Mouse (Mus musculus): Measurements from ENCODE around the gene Gnb3. TPM values are rescaled to one million over a fixed set of nuclear protein-coding genes. Genes with fewer than 3 reads are reported as not detected.
"Not testable (repeated sequence)": the region's sequence is repeated elsewhere in the genome, so short reads cannot be mapped to it uniquely, and the experiment has no call there.

The Gnb3 gene
- polyA plus RNA-seq, 1 experiment from 2014 or later = 0.92 TPM

DNA sequence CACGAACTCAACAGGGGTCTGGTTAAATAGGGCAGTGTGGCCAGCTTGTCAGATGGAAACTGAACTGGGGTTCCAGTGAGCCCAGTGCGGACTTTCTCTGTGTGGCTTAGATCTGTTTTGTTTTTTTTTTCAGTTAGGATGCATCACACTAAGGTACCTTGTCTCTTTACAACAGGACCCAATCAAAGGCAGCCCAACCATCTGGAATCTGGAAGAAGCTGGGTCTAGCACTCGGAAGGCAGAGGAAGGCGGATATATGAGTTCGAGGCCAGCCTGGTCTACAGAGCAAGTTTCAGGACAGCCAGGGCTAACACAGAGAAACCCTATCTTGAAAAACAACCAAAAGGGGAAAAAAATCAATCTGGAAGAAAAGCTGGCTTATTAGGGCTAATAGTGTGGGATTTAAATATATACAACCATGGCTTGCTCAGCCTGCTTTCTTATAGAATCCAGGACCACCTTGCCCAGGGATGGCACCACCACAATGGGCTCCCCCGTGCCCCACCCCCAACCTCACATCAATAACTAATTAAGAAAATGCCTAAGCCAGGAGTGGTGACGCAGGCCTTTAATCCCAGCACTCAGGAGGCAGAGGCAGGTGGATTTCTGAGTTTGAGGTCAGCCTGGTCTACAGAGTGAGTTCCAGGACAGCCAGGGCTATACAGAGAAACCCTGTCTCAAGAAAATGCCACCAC is 33.5 kb downstream of the Gnb3 start:
- peak overlapping the region; percentile 79 for H3K27ac ChIP-seq
- ATAC-seq (ENCODE audit: low FRiP score) = no peak
- H3K4me1 ChIP-seq = peaks cover 35% of the 10 kb centered on the region

DNA sequence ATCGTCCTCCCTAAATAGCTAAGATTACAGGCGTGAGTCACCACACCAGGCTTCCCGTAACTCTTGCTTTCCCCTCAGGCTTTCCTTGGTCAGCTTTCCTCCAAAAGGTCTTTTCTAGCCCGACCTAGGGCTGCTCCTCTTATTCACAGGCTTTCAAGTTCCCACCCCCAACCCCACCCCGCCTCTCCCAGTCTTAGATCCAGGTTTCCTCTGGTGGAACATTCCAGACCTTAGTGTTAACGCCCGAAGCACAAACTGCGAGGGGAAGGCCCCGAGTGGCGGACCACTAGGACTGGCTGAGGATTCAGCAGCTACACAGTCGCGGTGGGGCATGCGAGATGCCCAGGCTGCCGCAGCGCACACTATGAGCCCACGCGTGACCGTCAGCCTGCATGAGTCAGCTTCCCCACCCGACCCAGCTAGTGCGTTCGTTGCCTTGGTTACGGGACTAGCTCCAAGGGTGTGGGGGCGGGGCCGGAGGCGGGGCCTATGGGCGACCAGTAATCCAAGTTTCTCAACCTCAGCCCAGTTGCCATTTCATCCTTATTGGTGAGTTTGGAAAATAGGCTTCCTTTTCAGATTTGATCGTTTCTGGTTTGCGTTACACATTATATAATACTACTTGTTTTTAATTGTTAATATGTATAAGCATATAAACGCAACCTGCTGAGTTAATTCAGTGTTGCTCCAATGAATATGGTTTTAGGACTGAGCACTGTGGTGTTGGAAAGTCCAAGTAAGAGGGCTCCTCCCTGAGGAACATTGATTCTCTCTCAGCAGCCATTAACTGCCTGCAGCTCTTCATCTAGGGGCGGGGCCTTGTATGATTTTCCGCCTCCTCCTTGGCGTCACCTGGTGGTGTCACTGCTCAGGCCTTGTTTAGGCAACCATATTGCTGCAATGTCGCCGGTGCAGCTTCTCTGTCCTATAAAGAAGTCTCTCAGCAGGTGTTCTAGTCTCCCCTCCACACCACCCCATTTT is 34.4 kb downstream of the Gnb3 start:
- no peaks in the 10 kb centered on the region for H3K9me3 ChIP-seq (replicated peaks)
- H3K4me1 ChIP-seq = peaks cover 35% of the 10 kb centered on the region
- peak overlapping the region; percentile 54 for H3K9ac ChIP-seq
- H3K4me2 ChIP-seq (replicated peaks) = peak overlapping the region; percentile 73
- peak overlapping the region; percentile 79 for H3K27ac ChIP-seq
- H3K4me3 ChIP-seq = peak overlapping the region; percentile 37
- H3K36me3 ChIP-seq = no peaks in the 10 kb centered on the region
- peak; percentile 74 for ATAC-seq (ENCODE audit: low FRiP score)
- WGBS = 1% methylated on average over 34 of the region's 34 CpGs
- no peaks in the 10 kb centered on the region for H3K27me3 ChIP-seq

More for the DNA sequence above, 33.5 kb downstream of the Gnb3 start:
- H3K4me3 ChIP-seq = 0 out of 2 replicates have a peak overlapping the region, but pooled peaks have one; percentile 37
- H3K27me3 ChIP-seq = no peaks in the 10 kb centered on the region
- peak overlapping the region; percentile 73 for H3K4me2 ChIP-seq (replicated peaks)
- no peak overlapping the region for H3K9ac ChIP-seq
- H3K9me3 ChIP-seq (replicated peaks) = no peaks in the 10 kb centered on the region
- peaks cover 8% of the 10 kb centered on the region for H3K36me3 ChIP-seq
- 78% methylated on average over 7 of the region's 7 CpGs for WGBS

DNA sequence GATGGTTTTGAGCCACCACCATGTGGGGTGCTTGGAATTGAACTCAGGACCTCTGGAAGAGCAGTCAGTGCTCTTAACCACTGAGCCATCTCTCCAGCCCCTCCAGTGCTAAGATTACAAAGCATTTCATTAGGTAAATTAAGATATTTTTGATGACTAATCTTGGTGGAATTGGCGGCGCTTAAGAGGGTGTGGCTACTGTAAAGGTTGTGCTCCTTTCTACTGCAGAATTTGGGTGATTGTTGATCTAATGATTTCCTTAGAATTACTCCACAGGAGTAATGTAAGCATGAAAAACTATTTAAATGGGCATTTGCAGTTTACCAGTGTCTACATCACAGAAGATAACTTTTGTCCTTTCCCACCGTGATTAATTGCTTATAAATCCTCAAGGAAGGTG is 35.7 kb downstream of the Gnb3 start:
- Histone ChIP-seq H3K4me3 (no peak overlapping the region), H3K4me2 (replicated peaks) (no peak overlapping the region), H3K9ac (no peak overlapping the region), H3K36me3 (no peaks in the 10 kb centered on the region), H3K27ac (no peak overlapping the region), H3K27me3 (no peaks in the 10 kb centered on the region), H3K4me1 (peaks cover 25% of the 10 kb centered on the region), H3K9me3 (replicated peaks) (no peaks in the 10 kb centered on the region)
- ATAC-seq (ENCODE audit: low FRiP score) = no peak
- WGBS = 91% methylated on average over 3 of the region's 3 CpGs

DNA sequence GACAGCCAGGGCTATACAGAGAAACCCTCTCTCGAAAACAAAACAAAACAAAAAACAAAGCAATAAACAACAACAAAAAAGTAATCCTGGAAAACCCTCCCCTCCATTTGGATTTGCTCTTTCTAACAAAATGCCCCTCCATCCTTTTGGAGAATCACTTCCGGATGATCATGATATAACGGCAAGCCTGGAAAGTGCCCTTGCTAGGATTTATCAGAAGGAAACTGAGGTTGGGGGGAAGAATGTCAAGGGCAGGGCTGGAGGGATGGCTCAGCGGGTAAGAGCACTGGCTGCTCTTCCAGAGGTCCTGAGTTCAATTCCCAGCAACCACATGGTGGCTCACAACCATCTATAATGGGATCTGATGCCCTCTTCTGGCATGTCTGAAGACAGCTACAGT is 36.4 kb downstream of the Gnb3 start:
- H3K27me3 ChIP-seq; H3K4me3 ChIP-seq; H3K4me2 ChIP-seq (replicated peaks); H3K9ac ChIP-seq; H3K9me3 ChIP-seq (replicated peaks); H3K36me3 ChIP-seq; ATAC-seq (ENCODE audit: low FRiP score); H3K27ac ChIP-seq: not testable (repeated sequence)
- peaks cover 19% of the 10 kb centered on the region for H3K4me1 ChIP-seq
- WGBS = 94% methylated on average over 4 of the region's 4 CpGs

DNA sequence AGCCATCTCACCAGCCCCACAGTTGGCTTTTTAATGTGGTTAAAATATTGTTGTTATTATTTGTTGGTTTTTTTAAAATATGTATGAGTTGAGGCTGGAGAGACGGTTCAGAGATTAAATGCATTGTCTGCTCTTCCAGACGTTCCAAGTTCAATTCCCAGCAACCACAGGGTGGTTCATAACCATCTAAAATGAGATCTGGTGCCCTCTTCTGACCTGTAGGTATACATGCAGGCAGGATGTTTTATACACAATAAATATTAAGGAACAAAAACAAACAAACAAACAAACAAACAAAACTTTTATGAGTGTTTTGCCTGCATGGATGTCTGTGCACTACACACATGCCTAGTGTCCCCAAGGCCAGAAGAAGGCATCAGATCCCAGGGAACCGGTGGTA is 37.0 kb downstream of the Gnb3 start:
- no peak overlapping the region for H3K9ac ChIP-seq
- H3K4me3 ChIP-seq = no peak overlapping the region
- no peak overlapping the region for H3K4me2 ChIP-seq (replicated peaks)
- no peak for ATAC-seq (ENCODE audit: low FRiP score)
- no peak overlapping the region for H3K27ac ChIP-seq
- H3K9me3 ChIP-seq (replicated peaks) = no peaks in the 10 kb centered on the region
- no peaks in the 10 kb centered on the region for H3K27me3 ChIP-seq
- peaks cover 14% of the 10 kb centered on the region for H3K4me1 ChIP-seq
- H3K36me3 ChIP-seq = no peaks in the 10 kb centered on the region
- 82% methylated on average over 3 of the region's 3 CpGs for WGBS

DNA sequence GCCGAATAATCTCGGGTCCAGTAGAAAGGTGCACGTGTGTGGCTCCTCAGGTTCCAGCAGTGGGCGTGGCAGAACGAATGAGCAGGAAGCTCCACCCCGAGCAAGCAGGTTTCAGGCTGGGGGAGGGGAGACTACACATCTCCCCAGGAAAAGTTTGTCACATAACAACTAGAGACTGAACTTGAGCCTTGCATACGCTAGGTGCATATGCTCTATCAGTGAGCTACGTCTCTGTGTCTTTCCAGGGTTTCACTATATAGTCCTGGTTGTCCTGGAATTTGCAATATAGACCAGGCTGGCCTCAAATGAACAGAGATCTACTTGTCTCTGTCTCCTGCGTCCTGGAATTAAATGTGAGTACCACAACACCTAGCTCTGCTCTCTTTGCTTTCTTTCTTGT is 37.7 kb downstream of the Gnb3 start:
- not testable (repeated sequence) for ATAC-seq (ENCODE audit: low FRiP score); H3K4me3 ChIP-seq; H3K36me3 ChIP-seq; H3K9ac ChIP-seq; H3K27ac ChIP-seq; H3K9me3 ChIP-seq (replicated peaks); H3K27me3 ChIP-seq; H3K4me2 ChIP-seq (replicated peaks)
- WGBS = 20% methylated on average over 6 of the region's 9 CpGs
- H3K4me1 ChIP-seq = peaks cover 13% of the 10 kb centered on the region

DNA sequence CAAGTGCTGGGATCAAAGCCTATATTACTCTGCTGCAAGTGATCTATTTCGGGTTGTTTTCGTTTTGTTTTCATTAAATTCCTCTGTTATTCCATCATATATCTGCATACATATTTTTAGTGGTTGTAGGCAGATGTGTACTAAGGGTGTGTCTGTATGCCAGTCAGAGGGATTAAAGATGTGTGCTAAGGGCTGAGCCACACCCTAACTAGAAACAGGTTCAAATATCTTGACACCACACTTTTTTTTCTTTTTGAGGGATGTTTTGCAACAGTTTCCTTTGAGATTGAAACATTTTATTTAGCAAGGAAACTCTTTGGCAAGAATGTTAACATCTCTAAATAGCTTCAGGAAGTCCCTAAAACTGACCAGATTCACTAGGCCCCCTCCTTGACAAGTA is 43.9 kb downstream of the Gnb3 start:
- no peak for ATAC-seq (ENCODE audit: low FRiP score)
- Histone ChIP-seq H3K4me2 (replicated peaks) (no peak overlapping the region), H3K36me3 (no peaks in the 10 kb centered on the region), H3K4me1 (no peaks in the 10 kb centered on the region), H3K27me3 (no peaks in the 10 kb centered on the region), H3K9ac (no peak overlapping the region), H3K4me3 (no peak overlapping the region), H3K9me3 (replicated peaks) (no peaks in the 10 kb centered on the region), H3K27ac (no peak overlapping the region)
- 89% methylated on average over 2 of the region's 2 CpGs for WGBS

DNA sequence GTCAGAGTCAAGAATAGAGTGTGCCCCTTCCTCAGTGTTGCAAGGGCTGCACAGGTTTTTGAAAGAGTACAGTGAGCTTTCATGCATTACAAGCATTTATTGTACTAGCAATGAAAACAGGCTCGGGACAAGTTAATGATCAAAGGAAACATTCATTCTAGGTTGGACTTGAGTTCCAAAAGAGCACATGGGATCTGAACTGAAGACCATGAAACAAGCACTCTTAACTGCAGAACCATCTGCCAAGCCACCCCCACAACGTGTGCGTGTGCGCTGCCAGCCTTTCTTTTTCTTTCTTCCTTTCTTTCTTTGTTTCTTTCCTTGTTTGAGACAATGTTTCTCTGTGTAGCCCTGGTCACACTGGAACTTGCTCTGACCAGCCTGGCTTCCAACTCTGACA is 44.3 kb downstream of the Gnb3 start:
- Histone ChIP-seq H3K4me1 (no peaks in the 10 kb centered on the region), H3K9me3 (replicated peaks) (no peaks in the 10 kb centered on the region), H3K4me3 (no peak overlapping the region), H3K4me2 (replicated peaks) (no peak overlapping the region), H3K27me3 (no peaks in the 10 kb centered on the region), H3K27ac (no peak overlapping the region), H3K36me3 (no peaks in the 10 kb centered on the region), H3K9ac (no peak overlapping the region)
- no peak for ATAC-seq (ENCODE audit: low FRiP score)
- WGBS = 69% methylated on average over 4 of the region's 4 CpGs

DNA sequence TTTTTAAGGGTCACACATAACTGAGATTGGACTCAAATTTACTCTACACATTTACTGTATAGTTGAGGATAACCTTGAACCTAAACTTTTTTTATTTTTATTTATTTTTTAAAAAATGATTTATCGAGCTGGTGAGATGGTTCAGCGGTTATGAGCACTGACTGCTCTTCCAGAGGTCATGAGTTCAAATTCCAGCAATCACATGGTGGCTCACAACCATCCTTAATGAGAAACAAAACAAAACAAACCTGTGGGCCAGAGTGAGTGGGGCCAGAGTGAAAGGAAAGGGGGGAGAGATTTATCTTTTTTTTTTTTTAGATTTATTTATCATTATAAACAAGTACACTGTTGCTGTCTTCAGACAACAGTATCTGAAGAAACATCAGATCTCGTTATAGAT is 48.2 kb downstream of the Gnb3 start:
- no peak for ATAC-seq (ENCODE audit: low FRiP score)
- H3K9me3 ChIP-seq (replicated peaks) = no peaks in the 10 kb centered on the region
- H3K4me1 ChIP-seq = no peaks in the 10 kb centered on the region
- H3K27me3 ChIP-seq = no peaks in the 10 kb centered on the region
- H3K9ac ChIP-seq = no peak overlapping the region
- no peaks in the 10 kb centered on the region for H3K36me3 ChIP-seq
- WGBS = 86% methylated on average over 3 of the region's 3 CpGs
- H3K27ac ChIP-seq = no peak overlapping the region
- H3K4me2 ChIP-seq (replicated peaks) = no peak overlapping the region
- H3K4me3 ChIP-seq = no peak overlapping the region

DNA sequence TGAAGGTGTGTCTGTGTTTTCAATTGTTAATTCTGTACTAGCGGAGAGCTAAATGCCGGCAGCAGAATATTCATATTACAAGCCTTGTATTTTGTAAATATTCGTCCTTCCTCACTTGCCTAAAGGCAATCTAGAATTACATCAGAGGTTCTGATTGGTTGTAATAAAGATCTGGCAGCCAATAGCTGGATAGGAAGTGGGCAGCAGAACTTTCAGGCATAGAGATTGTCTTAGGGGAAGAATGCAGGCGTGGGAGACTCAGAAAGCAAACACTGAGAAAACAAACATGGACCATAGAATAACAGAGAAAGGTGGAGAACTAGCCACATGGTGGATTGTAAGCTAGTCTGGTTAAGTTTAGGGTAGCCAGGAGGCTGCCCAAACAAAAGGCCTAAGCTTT is 50.0 kb downstream of the Gnb3 start:
- no peaks in the 10 kb centered on the region for H3K9me3 ChIP-seq (replicated peaks)
- no peak for ATAC-seq (ENCODE audit: low FRiP score)
- H3K4me3 ChIP-seq = no peak overlapping the region
- WGBS = 68% methylated on average over 4 of the region's 4 CpGs
- H3K27ac ChIP-seq = no peak overlapping the region
- no peak overlapping the region for H3K9ac ChIP-seq
- no peak overlapping the region for H3K4me2 ChIP-seq (replicated peaks)
- no peaks in the 10 kb centered on the region for H3K36me3 ChIP-seq
- no peaks in the 10 kb centered on the region for H3K27me3 ChIP-seq
- no peaks in the 10 kb centered on the region for H3K4me1 ChIP-seq

DNA sequence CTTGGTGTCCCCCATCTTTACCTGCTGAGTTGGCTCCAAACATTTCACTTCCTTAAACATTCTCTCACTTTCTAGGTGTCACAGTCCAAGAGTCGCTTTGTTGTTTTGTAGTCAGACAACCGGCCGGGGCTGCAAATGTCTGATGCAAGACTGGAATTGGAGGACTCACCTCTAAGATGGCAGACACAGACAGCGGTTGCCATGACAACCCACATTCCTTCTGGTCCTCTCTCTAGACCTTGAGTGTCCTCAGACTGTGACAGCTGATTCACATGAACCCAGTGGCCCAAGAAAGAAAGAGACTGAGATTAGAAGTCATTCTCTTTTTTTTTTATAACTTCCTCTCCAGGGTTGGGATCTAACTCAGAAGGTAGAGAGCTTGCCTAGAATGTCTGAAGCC is 50.6 kb downstream of the Gnb3 start:
- ATAC-seq (ENCODE audit: low FRiP score) = no peak
- no peaks in the 10 kb centered on the region for H3K9me3 ChIP-seq (replicated peaks)
- H3K4me2 ChIP-seq (replicated peaks) = no peak overlapping the region
- H3K4me3 ChIP-seq = no peak overlapping the region
- no peaks in the 10 kb centered on the region for H3K36me3 ChIP-seq
- H3K4me1 ChIP-seq = no peaks in the 10 kb centered on the region
- WGBS = 85% methylated on average over 4 of the region's 4 CpGs
- H3K27ac ChIP-seq = no peak overlapping the region
- H3K27me3 ChIP-seq = no peaks in the 10 kb centered on the region
- no peak overlapping the region for H3K9ac ChIP-seq

DNA sequence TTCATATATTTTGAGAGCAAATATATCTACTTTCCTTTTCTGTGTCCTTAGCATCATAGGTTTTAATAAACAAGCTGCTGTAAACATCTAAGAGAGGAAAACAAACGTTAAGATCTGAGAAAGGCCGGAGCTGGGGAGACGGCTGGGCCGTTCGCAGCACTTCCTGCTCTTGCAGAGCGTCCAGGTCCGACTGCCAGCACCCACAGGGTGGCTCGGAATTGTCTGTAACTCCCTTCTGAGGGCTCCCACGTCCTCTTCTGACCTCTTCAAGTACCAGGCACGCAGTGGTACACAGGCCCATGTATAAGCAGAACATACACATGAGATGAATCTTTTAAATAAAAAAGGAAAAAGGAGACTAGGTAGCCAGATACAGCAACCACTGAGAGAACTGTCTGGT is 52.4 kb downstream of the Gnb3 start:
- Histone ChIP-seq H3K27ac (no peak overlapping the region), H3K4me2 (replicated peaks) (no peak overlapping the region), H3K4me1 (peaks cover under 1% of the 10 kb centered on the region; the same call in 1 of the 2 replicates), H3K9ac (no peak overlapping the region), H3K36me3 (no peaks in the 10 kb centered on the region), H3K4me3 (no peak overlapping the region), H3K9me3 (replicated peaks) (no peaks in the 10 kb centered on the region), H3K27me3 (no peaks in the 10 kb centered on the region)
- ATAC-seq (ENCODE audit: low FRiP score) = no peak
- WGBS = 78% methylated on average over 10 of the region's 10 CpGs
